Mouse (Mus musculus) brain, embryonic 14.5 days (tissue): ENCODE measurements around the gene Lman1l.

Source experiments
- CTCF ChIP-seq: fragments of 200-500 bp; IDR thresholded peaks from 2 replicates; pipeline ENCODE4 v1.5.1; 2012; ENCODE audit warnings: inconsistent platforms, mild to moderate bottlenecking, moderate library complexity, borderline replicate concordance; ENCODE audit not compliant: insufficient read depth, insufficient read length; ENCODE audit errors: extremely low read depth
- POLR2A ChIP-seq: fragments of 200-500 bp; IDR thresholded peaks from 2 replicates; pipeline ENCODE4 v1.6.1; 2012; ENCODE audit warnings: mild to moderate bottlenecking, inconsistent platforms, borderline replicate concordance; ENCODE audit not compliant: poor library complexity, insufficient read depth, insufficient read length, severe bottlenecking; ENCODE audit errors: extremely low read depth

- TF ChIP-seq CTCF = no peak
- no peak for TF ChIP-seq POLR2A
Measured at GRCm38 (mm10) chr9:57604875-57605274, 15.7 kb downstream of the Lman1l start.
